Mouse (Mus musculus): ENCODE measurements around the gene Raet1e.
"Not testable (repeated sequence)": the region's sequence is repeated elsewhere in the genome, so short reads cannot be mapped to it uniquely, and the experiment has no call there.

Raet1e gene

DNA sequence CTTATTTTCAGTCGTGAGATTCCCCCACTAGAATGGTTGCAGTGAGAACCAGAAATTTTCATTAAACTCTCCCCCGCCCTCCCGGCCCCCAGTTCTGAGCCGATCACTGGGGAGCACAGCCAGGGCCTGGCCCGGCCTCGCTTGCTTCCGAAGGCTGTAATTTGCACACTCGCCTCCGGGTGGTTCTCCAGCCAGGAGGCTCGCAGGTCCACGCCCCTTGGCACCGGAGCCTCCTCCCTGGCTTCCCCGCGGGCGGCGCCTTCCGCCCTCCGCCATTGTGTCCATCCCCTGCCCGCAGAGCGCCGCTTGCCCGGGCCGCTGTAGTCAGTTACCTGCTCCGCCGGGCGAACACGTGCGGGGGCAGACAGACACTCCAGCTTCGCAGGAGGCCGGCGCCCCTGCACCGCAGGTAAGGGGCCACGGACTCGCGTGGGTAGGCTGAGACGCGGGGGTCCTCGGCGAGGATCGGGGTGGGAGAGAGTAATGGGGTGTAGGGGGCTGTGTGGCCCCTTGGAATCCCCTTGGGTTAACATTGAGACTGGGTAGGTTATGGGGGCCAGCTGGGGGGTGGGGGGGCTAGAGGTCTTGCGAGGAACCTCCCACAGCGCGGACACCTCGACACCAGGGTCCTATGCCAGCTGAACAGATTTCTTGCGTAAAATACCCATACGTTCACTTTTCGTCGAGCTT, at the start of gene Raet1e, which contains the start of gene H60b:
TSS of gene Raet1e (plus strand) at position 260 of the 690 bp plus-strand sequence.
TSS of gene H60b (plus strand) at position 277 of the 690 bp plus-strand sequence.
- DNase-seq (ENCODE audit: low spot score in 2 of 2), result peak; percentile 60 to 78

DNA sequence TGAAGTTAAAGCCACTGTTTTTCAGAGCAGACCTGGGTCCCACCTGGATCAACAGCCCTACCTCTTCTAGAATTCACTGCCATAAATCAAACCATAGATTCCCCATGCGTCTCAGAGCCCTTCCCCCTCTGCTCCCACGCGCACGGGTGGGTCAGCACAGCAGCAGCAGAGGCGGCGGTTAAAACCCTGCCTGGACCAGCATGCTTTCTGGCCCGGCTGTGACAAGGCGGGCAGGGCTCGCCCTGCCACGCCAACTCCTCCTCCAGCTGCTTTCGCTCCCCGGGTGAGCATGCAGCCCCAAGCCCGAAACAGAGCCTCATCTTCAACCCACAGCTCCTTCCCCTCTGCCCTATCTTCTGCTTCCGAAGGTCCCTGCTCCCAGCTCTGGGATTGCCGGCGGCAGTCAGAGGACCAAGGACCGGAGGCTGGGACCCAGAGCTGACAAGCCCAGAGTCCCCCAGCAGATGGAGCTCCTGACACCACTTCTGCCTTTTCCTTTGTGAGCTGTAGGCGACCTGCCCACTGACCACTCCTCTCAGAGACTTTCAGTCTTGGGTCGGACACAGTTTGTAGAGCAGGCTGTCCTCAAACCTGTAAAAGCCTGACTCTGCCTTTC, 17.6 kb upstream of the Raet1e start:
- DNase-seq (ENCODE audit: low spot score in 2 of 2), result peak; percentile 74 to 78

DNA sequence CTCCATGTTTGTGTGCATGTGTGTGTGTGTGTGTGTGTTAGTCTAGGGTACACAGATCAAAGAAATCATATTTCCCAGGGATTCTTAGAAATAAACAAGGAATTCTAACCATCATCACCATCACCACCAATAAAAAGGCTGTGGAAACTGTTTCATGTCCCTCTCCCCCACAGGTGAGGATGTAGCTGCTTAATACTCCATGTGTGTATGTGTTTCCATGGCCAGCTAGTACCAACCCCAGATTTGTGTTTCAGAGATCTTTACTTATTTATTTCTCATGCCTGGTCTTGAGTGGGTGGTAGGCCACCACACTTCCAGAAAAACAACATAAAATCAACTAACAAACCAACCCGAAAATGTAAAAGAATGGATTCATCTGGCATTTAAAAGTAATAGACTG, 16.2 kb upstream of the Raet1e start:
- DNase-seq (ENCODE audit: low spot score in 2 of 2), result not testable (repeated sequence)

DNA sequence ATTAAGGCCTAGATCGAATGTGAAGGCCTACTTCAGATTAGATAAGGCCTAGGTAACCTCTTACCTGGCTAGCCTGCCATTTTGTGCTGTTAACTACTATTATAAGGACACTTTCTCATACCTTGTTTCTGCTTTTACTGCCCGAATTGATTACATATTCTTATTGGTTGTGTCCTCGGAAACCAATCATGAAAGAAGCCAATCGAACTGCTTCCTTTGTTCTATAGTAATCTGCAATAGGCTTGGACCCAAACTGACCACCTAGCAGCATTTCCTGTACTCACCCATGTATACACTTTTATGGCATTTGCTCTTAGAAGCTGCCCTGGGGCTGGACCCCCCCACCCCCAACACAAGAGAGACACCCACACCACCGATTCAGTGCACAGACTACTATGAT, 15.4 kb upstream of the Raet1e start:
- no peak for DNase-seq (ENCODE audit: low spot score in 2 of 2)

DNA sequence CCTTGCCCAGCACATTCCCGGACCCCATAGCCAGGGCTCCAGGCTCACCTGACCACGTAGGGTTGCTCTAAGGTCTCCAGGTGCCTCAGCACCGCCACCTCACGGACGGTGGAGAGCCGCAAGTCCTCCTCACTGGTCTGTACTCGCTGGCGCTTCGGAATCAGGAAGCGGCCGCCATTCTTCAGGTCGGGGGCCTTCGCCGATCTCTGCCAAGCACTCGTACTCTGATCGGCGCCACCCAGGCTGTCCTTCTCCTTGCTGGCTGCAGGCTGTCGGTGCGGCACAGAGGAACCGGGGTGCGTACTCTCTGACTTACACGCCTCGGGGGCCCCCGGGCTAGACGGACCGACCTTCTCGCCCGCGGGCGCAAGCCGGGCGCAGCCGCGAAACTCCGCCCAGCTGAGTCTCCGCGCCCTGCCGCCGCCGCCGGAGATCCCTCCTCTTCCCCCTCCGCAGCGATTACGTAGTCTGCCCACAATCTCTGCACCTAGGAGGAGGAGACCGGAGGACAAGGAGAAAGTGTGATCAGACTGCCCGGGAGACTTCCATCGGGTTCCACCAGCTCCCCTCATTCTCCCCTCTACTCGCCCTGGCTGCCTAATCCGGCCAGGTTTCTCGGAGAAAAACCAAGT, 9.8 kb upstream of the Raet1e start:
- peak; percentile 76 to 84 for DNase-seq (ENCODE audit: low spot score in 2 of 2)

DNA sequence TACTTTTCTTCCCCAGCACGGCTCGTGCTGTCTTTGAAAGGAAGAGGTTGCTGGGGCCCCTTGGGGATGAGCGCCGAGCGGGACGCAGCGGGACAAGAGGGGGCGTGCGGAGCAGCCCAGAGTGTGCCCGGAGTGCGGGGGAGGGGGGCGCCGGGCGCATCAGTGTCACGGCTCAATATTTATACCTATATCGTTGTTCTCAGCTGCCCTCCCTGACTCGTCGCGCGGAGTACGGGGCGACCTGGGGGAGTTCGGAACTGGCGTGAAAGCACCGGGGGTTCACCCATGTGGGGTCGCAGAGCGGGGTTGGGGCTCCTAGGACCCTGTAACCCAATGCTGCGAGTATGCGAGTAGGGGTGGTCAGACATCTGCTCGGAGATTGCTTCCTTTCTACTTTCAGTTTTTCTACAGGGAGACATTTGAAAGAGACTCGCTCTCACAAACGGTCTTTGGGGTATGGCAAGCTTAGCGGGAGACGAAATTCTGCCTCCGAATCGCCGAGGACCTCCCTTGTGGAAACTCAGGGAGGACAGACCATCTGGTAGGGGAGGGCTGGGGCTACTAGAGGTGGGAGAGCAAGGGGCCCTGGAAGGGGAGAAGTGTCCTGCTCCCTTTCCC, 9.2 kb upstream of the Raet1e start, which contains the start of gene E030030I06Rik:
TSS of gene E030030I06Rik (minus strand) at position 198 of the 618 bp plus-strand sequence.
- no peak for DNase-seq (ENCODE audit: low spot score in 2 of 2)

DNA sequence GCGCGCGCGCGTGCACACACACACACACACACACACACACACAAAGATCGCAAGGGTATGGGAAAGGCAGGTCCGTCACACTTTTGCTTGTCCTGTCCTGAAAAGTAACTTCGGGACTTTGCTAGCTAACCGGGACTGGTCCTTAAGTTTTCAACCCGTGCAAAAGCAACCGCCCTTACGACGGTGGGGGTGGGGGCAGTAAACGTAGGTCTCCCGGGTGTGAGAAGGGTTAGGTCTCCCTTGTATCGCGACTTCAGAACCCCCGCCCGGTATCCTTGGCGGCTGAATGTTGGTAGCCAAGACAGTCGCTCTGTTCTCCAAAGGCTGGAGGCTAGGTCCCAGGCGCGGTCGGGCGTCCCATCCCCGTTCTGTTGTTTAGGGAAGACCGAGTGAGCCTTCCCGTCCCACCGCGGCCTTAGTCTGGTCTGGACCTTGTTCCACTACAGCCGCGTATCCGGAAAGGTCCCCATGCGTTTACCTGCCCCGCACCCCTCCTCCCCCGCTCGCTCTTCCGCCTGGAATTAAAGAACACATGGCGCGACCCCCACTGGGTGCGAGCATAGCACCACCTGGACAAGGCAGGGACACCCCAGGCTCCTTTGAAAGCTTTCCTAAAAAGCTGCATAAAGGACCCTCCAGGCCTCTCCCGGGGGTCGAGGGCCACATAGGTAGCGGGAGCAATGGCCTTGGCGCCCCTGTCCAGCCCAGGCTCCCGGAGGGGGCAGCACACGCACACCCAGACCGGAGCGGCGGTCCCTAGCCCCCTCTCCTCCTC, 8.5 kb upstream of the Raet1e start:
- DNase-seq (ENCODE audit: low spot score in 2 of 2), result peak in 1 of 2 experiments; percentile 15

DNA sequence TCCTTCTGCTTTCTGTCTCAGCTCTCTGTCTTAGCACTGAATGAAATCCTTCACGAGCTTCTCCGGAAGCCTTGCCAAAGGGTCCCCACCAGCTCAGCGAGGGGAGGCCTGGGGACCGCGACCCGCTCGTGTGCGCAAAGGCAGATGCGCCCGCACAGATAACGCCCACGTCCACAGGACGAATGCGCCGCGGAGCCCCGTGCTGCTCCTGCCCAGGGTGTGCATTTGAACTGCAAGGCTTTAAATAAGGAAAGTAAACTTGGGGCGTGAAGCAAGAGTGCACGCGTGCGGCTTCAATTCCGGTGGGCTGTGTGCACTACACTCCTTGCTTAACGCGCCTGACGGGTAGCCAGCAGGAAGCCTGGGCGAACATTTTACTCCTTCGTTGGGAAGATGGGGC, 7.8 kb upstream of the Raet1e start:
- no peak for DNase-seq (ENCODE audit: low spot score in 2 of 2)

DNA sequence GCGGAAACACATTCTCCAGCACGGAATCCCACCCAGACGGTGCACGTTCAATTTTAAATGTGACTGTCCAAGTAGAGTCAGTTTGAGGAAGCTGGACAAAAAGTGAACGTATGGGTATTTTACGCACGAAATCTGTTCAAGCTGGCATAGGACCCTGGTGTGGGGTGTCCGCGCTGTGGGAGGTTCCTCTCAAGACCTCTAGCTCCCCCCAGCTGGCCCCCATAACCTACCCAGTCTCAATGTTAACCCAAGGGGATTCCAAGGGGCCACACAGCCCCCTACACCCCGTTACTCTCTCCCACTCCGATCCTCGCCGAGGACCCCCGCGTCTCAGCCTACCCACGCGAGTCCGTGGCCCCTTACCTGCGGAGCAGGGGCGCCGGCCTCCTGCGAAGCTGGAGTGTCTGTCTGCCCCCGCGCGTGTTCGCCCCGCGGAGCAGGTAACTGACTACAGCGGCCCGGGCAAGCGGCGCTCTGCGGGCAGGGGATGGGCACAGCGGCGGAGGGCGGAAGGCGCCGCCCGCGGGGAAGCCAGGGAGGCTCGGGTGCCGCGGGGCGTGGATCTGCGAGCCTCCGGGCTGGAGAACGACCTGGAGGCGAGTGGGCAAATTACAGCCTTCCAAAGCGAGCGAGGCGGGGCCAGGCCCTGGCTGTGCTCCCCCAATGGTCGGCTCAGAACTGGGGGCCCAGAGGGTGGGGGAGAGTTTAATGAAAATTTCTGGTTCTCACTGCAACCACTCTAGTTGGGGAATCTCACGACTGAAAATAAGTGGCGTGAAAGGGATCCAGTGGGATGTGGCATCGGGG, 7.1 kb upstream of the Raet1e start:
- not testable (repeated sequence) for DNase-seq (ENCODE audit: low spot score in 2 of 2)

DNA sequence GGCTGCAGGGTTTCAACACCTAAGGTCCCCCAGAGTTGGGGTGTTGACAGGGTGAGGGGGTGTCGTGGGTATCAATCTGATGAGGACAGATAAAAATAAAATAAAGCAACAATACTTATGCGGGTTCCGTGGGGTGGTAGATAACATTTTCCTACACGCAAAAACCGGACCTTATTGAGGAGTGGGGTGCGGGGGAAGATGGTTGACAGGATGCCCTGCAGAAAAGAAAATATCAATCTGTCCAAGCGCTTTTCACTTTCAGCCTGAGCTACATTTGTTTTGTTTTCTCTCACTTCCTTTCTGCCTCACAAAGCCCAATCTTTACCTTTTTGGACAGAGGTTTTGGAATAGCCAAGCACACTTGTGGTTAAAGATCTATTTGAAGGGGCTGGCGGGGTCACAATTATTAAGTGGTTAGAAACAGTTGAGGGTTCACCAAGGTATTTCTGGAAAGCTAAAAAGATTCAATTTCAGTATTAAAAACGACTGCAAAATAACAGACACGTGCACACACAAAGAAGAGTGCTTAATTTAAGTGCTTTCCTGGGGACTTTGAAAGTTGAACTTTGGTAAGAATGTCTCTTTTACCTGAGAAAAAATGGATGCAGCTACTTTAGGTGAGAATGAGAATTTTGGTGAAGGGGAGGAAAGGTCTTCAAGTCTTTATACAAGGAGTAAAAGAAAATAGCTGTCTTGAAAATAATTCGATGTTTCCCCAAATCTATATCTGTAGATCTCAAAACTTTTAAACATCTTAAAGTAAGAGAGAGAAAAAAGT, 6.3 kb upstream of the Raet1e start:
- DNase-seq (ENCODE audit: low spot score in 2 of 2), result not testable (repeated sequence)

DNA sequence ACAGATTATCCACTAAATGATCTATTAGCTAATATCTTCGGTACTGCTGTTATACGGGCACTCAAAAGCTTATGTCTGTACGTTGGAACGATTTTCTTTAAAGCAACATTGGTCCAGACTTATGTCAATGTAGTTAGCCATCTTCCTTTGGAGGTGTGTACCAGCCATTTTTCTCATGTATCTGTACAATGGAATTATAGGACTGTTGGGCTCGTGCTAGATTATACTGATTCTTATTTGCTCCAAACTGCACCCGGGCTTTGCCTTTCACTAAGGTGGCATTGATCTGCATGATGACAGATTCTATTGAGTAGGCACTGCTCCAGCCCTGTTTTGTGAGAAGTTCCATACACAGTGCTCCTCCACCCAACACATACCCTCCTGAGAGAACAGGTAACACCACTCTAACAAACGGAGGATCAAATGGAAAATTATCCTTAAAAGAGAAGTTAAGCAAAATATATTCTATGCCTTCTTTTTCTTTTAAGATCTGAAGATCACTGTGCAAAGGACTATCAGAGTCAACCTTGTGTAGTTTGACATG, 5.2 kb upstream of the Raet1e start:
- DNase-seq (ENCODE audit: low spot score in 2 of 2), result not testable (repeated sequence)

DNA sequence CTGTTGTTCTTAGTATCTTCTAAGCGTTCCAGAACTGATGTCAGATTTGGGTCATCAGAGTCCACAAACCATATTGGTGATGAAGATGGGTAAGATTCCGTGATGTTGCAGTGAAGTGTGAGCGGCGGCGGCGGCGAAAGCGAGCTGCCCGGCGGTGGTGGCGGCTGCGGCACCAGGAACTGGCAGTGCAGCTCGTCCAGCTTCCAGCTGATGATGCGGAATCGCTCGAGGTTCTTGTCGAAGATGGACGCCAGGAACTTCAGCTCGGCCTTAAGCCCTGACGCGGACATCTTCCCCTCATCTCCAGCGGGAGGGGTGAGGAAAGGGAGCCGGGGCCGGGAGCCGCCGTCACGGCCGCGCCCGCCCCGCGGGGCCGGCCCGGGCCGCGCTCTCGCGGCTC, 4.2 kb upstream of the Raet1e start:
- DNase-seq (ENCODE audit: low spot score in 2 of 2), result not testable (repeated sequence)

DNA sequence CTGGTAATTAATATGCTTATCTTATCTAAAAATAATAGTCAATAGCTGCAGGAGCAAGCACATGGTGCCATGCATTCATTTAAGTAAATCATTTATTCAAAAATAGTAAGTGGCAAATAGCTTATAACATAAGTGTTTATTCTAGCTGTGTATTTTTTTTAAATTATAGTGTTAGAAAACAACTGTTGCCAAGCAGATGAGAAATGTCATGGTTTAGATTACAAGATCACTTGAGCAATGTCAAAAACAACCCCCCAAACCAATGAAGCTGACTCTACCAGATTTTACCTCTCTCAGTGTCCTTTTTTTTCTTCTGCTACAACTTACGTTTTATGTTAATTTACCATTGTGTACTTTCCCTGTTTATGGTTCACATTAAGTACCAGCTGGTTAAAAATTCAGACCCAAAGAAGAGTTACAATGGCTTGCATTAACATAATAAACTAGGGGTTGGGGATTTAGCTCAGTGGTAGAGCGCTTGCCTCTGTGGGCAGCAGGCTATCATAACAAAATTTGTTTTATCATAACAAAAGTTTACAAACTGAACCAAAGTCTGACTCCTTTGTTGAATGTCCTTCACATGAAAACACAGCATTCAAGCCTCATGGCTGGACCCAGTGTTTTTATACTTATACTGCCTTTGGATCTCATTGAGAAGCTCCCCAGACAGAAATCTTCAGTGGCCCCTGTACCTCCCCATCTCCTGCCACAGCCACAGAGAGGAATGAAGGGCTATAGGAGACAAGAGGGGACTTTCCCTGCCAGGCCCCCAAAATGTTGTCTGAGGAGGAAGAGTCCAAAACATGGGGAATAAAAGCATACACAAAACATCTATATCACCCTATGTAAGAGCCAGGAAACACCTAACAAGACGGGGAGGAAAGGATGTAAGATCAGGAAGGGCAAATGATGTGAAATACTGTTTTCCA, 3.2 kb upstream of the Raet1e start:
- DNase-seq (ENCODE audit: low spot score in 2 of 2), result no peak

DNA sequence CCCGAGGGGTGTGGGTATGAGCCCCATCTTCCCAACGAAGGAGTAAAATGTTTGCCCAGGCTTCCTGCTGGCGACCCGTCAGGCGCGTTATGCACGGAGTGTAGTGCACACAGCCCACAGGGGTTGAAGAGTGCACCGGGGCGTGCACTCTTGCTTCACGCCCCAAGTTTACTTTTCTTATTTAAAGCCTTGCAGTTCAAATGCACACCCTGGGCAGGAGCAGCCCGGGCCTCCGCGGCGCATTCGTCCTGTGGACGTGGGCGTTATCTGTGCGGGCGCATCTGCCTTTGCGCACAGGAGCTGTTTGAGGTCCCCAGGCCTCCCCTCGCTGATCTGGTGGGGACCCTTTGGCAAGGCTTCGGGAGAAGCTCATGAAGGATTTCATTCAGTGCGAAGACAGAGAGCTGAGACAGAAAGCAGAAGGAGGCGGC, 777 bp downstream of the Raet1e start:
- DNase-seq (ENCODE audit: low spot score in 2 of 2), result peak in 1 of 2 experiments; percentile 8

DNA sequence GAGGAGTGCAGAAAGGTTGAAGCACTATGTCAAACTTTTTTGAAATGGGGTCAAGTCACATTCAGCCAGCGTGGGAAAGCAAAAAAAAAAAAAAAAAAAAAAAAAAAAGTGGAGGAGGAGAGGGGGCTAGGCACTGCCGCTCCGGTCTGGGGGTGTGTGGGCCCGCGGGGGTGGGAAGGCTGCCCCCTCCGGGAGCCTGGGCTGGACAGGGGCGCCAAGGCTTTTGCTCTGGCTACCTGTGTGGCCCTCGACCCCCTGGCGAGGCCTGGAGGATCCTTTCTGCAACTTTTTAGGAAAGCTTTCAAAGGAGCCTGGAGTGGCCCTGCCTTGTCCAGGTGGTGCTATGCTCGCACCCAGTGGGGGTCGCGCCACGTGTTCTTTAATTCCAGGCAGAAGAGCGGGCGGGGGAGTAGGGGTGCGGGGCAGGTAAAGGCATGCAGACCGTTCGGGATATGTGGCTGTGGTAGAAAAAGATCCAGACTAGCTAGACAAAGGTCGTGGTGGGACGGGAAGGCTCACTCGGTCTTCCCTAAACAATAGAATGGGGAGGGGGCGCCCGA, 1.3 kb downstream of the Raet1e start:
- no peak for DNase-seq (ENCODE audit: low spot score in 2 of 2)

DNA sequence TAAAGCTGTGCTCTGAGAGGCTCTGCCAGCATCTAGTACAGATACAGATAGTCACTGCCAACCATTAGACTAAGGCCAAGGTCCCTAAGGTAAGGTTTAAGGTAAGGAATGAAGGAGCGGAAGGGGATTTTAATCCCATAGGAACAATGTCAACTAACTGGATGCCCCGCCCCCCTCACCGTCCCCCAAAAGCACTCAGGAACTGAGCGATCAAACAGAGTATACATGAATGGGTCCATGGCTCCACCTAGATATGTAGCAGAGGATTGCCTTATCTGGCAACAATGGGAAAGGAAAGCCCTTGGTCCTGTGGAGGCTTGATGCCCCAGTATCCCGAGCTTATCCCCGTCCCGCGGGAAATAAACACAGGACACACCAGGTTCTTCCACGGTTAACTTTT, 4.9 kb downstream of the Raet1e start:
- DNase-seq (ENCODE audit: low spot score in 2 of 2), result not testable (repeated sequence)

DNA sequence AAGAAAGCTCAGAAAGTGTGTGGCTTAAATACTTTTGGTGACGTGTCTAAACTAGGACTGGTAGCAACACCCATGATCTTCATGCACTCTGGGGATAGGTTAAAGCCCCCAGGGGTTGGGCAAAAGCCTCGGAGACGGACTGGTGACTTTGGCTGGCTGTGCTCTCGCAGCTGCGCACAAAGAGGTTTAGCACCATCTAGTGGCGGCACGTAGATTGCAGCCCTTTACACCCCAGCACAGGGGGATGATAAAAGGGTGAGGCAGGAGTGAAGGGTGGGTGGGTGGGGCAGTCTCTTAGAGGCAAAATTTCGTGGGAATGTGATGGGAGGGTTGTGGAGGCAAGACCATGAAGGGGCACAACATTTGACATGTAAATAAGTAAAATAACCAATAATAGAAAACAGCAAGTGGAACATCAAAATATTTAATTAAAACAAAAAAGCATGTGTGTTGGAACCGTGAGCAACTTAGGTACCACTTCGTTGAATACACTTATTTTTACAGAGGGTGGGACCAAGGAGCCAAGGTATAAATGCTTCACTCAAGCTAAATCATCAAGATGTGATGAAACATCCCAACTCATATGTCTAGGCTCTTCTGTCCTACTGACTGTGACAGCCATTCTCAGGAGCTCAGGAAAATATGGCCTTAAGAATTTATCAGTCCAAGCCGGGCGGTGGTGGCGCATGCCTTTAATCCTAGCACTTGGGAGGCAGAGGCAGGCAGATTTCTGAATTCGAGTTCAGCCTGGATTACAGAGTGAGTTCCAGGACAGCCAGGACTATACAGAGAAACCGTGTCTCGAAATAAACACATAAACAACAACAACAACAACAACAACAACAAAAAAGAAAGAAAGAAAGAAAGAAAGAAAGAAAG, 5.6 kb downstream of the Raet1e start:
- peak; percentile 60 to 63 for DNase-seq (ENCODE audit: low spot score in 2 of 2)

All from urinary bladder, postnatal 36 days (tissue).